Mouse (Mus musculus) v-Abl transformed pro-B cells (cell line): Measurements from ENCODE around the gene Hddc2.

Experiments
- in situ Hi-C, 2 experiments: fragments of 400-800 bp; cut with MboI; formaldehyde crosslinking; loops; one replicate each; pipeline ENCODE4 v1.15.1; 2025; ENCODE audit not compliant: unreplicated experiment in 2 of 2

Hddc2 gene

DNA sequence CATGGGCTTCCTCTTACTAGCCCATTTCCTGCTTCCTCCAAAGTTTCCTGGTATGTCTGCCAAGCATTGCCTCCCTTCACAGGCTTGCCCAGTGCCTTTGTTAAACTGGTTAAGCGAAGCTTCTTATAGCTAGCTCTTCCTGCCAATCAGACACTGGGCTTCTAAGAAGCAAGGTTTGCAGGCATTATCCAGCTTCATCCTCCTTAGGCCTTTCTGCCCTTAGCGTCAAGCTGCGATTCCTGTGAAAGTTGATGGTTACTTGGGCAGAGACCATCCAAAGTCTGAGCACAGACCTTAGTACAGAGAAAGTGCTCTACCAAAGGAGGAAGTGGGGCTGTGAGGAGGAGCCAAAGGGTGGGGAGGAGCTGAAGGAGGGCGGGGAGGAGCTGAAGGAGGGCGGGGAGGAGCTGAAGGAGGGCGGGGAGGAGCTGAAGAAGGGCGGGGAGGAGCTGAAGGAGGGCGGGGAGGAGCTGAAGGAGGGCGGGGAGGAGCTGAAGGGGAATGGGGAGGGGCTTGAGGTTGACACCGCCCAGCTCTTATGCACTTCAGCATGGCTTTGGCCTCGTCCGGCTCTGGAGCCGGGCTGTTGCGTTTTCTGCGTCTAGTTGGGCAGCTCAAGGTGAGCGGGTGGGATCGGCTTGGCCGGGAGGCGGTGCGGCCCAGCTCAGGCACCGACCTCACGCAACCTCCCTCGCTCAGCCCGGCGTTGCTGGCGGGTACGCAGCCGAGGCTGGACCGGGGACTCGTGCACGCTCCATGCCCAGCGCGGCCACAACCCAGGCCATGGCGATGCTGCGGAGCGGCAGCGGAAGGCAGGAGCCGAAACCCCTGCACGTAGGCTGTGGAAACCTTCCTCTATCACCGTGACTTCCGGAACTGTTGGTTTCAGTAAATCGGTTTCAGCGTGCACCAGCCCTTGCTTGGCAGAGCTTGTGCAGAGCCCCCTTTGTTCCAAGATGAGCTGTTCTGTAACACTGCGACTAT is at the start of gene Hddc2:
TSS of gene Hddc2 (plus strand) at position 519 of the 984 bp plus-strand sequence.
- in situ Hi-C loops, result loop anchor here (10.0 kb wide), 2 partner anchors 1118 to 1948 kb away; partner anchors contain the start of gene Rnf146 (in 2 of the 2)

DNA sequence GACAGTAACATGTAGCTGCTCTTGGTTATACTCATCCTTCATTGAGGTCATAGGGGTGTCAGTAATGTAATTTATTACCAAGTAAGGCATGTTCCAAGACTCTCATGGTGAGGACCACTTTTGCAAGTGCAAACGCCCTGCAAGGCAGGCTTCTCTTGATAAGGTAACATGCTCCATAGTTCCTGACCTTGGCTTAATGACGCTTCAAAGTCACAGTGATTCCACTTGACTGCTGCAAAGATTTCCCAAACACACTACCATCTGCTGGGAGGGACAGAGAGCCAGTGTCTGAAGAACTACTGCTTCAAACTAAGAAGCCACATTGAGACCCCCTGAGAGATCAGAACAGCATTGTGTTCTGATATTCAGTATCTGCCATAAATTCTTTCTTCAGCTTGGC is 40.4 kb upstream of the Hddc2 start:
- in situ Hi-C loops, result no loop called here

DNA sequence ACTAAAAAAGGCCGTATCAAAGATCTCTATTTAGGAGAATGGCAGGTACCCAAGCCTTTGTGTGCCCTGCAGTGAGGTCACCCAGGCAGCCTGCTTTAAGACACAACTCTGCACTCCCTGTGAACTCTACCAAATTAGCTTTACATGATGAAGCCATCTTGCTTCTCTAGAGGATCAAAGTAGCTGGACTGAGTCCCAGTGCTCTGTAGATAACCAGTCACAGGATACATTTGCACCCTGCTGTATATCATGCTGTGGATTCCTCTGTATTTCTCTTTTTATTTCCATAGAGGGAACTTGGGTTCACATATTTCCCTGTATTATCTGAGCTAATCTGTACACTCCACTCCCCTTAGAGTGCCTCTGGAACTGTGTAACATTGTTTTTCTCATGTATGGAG is 40.0 kb upstream of the Hddc2 start:
- in situ Hi-C loops, result no loop called here

DNA sequence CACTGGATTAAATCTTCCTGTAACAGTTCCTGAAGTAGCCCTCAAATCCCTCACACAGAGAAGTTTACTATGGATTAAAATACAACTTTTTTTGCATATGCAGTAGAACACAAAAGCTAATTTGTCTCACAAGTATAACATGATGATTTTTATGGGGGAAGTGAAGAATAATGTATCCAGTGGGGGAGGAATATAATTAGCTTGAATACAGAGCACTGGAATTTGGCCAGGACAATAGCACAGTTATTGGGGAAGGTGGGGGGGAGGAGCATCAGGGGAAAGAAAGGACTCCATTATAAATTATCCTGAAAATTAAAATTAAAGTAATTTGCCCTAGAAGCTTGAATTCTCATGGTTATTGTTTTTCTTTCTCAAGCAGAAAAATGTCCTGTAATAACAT is 25.4 kb upstream of the Hddc2 start:
- in situ Hi-C loops, result no loop called here

DNA sequence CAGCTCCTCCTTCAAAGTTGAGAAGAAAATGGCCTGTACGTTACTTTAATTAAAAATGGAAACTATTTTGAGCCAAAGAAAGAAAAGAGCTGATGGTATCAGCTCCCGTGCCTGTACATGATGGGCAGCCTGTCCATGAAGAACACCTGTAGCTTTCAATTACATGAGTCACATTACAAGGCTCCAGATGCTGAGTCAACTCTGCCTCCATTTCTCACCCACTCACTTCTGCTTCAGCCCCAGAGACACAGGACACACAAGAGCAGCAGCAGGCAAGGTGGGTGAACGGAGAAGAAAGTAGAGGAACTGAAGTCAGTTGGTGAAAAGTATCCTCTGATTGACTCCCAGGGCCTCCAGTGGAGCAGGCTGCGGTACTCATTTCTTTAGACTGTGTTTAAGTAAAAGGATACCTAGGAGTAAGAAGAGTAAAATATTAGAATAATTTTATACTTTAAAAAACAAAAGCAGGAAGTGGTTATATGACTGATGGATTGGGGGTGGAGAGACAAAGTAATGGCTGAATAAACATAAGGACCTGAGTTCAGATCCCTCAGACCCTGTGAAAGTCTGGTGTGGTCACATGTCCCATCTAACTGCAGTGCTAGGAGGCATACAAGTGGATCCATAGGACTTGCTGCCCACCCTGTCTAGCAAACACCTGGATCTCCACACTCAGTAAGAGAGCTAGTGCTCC is 24.3 kb upstream of the Hddc2 start:
- in situ Hi-C loops, result no loop called here

DNA sequence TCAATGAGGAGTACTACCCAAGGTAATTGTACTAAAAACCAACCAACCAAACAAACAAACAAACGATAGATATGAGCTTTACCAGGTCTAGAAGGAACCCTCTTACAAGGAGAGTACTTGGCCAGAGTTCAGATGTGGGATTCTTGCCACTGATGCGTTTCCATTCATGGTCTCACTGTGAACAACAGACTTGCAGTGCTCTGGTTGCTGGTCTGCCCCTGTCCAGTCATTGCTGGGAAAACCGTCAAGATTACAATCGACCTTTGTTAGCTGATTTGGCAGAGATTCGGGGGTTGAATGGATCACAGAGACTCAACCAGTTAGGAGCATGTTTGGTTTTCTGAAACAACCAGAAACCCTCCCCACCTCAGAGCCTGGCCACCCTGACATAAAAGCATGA is 17.5 kb upstream of the Hddc2 start:
- in situ Hi-C loops, result no loop called here

DNA sequence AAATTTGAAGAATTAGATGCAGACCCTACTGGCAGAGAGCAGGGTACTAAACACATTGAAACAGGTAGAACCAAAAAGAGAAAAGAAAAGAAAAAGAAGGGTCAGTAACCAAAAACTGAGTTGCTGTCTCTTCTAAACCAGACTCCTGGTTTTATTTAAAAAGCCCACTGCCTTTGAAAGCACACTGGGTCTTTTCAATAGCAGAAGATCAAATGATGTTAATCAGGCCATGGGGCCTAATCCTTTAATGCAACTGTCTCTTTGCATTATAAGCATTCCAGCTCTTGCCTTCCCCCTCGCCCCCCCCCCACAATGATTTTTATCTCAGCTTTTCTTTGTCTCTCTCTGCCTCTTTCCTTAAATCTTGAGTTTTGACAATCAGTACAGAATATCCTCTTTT is 16.7 kb upstream of the Hddc2 start:
- in situ Hi-C loops, result no loop called here

DNA sequence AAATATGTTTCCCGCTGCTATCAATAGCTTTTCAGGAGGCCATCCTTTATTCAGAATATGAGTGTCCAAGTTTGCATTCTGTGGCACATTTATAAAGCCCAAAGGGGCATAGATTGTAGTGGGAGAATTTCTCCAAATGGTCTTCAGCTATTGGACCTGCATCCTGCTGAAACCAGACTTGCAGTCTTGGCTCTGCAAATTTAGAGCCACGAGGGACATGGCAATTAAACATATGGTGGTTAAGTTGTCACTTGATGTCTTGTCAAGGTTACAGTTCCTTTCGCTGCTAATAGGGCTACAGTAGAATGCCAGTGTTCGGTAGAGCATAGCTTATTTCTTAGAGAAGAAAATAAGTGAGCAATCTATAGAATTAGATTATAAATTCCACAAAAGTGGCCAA is 16.1 kb upstream of the Hddc2 start:
- in situ Hi-C loops, result no loop called here

DNA sequence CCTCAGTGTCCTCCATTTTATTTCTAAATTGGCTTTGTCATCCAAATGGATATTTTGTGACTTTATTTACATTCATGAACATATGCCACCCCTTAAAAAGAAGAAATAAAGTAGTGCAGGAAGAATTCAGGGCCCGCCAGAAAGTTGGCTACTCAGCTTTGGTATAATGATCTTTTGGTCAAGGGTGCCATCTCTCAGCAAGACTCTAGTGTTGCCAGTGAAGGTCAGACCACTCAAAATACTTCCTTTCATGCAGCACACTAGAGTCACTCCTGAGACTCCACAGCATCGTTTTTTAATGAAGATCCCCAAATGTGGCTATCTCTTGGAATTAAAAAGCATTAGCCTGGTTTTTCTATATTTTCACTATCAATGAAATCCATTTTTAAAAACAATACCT is 14.9 kb upstream of the Hddc2 start:
- in situ Hi-C loops, result no loop called here

DNA sequence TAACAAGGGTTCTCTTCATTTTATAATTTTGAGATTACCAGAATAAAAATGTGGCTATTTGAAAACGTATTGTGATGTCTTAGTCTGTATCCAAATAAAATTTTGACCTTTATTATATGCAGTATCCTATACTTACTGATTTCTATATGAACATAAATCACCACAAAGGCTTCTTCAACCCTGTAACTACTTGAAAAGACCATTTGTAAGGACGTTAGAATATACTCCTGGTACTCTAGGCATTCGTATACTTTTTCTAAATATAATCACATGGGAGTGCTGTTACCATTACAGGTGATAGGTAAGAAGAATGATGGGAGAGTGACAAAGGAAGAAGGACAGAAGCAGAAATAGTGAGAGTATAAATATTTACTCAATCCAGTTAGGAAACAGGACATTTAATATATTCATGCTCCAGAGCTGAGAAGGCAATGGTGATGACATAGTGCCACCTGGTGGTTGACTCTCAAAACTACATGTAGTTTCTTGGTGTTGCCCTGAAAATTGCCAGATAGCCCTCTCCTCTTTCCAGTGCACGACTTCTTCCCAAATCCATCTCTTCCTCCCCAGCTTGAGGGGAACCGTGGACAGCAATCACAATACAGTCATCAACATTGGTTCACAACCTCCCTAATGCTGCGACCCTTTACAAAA is 14.1 kb upstream of the Hddc2 start:
- in situ Hi-C loops, result no loop called here

DNA sequence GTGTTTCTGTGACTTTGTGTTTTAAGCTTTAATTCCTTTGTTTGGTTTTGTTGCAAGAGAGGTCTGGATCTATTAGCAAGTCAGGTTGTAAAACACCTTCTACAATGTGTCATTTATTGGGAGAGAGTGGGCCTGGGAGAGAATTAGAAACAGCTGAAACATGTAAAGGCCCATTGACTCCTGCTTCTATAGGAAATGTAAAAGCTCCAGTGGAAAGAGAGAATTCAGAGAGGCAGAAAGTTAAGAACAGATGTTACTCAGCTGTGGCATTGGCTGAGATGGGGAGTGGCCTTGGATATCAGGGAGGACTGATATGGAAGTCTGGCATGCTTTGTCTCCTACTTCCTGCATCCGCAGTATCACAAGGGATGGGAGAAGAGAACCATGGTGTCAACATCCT is 12.9 kb upstream of the Hddc2 start:
- in situ Hi-C loops, result loop anchor here (5.0 kb wide), 2 partner anchors 473 to 678 kb away; no protein-coding TSS in a partner anchor

DNA sequence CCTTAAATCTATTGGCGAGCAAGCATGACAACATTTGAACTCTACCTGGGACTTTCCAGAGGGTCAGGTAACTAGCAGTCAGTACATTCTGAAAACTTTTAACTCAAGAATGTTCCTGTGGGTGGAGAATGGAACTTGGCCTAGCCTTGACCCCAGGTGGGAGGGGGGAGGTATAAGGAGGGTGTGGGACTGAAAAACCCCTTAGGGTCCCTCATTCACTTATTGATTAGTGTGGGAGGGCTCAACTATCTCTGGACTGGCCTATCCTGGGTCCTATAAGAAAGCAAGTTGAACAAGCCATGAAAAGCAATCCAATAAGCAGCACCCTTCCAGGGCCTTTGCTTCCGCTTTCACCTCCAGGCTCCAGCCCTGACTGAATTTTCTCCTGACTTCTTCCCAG is 9.7 kb upstream of the Hddc2 start:
- in situ Hi-C loops, result loop anchor here (5.0 kb wide), 2 partner anchors 476 to 681 kb away; no protein-coding TSS in a partner anchor

DNA sequence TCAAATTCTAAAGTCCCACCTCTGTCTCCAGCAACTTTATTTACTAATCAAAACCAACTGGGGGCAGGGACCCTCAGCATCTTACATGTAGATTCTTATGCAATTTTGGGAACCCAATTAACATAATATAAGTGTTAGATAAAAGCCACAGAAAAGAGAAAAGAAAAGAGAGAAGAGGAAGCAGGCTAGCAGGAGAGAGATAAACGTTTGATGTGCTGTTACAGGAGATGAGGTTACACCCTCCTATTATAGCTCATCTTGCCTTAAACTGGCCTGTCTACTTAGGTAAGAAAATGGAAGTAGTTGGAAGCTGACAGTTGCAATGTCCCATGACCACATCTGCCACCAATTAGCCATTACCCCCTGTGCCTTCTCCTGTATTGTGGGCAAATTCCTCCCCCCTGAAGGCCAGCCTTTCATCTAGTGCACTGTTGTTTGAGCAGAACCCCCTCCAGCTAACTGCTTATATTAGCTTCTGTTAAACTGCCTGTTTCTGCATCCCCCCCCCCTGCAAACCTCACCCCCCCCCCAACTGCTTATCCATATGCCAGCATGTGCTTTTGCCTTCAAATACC is 6.1 kb upstream of the Hddc2 start:
- in situ Hi-C loops, result loop anchor here in 1 of 2 experiments (5.0 kb wide), 1 partner anchor 700 kb away; no protein-coding TSS in a partner anchor

DNA sequence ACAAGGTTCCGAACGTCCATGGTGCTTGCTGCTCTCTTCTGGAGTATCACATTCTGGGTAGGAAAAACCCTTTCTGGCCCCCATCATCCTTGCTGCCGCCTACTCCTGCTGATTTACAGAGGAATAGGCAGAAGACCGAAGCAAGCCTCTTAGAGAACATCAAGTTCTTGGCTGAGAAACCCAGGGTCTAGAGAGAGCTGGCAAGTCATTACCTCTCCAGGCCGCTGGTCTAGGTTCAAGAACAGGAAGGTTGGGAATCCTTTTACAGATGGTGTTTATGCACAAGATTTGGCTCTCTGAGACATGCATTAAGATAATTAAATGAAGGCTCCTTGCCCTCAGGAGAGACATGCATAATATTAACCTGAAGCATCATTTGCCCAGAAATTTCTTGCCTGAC is 5.3 kb downstream of the Hddc2 start:
- in situ Hi-C loops, result loop anchor here (10.0 kb wide), 2 partner anchors 1124 to 1954 kb away; partner anchors contain the start of gene Rnf146 (in 2 of the 2)

DNA sequence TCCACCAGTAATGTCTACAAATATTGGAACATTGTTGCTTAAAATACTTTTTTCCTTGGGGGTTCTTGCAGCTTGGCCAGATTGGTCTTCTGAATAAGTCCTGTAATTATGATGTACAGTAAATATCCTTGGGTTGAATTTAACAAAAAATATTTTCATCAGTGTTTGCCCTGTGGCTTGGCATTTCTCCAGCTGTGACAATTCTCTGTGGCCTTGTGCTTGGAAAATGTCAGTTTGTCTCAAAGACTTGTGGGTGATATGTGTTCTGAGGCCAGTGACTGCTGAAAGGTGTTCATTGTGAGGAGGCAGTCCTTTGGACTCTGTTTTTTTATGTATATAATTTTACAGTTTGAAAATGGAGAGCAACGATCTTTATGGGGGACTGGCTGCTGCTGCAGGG is 16.3 kb downstream of the Hddc2 start:
- in situ Hi-C loops, result no loop called here

DNA sequence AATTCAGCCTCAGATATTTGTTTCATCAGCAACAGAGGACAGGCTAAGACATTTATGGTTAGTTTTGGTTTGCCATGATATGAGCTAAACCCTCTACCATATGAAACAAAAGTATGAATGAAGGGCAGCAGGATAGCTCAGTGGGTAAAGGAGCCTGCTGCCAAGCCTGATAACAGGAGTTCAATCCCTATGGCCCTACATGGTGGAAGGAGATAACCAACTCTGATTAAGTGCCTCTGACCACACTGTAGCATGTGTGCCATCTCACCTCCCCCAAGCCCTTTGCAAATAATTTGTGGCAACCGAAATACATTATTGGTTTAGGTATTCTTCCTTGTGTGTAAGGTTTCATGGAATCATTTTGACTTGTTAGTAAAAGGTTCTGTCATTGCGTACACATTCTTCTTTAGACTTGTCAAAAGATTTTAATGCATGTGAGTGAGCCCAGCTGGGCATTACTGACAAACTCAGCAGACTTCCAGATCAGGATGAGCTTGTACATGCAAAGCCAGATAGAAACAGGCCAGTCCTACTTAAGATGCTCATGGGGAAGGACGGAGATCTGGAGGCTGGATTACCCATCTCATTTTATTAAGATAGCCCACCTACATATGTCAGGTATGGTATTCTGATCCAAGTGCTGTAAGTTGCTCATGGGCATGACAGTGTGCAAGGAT is 17.2 kb downstream of the Hddc2 start:
- in situ Hi-C loops, result no loop called here

DNA sequence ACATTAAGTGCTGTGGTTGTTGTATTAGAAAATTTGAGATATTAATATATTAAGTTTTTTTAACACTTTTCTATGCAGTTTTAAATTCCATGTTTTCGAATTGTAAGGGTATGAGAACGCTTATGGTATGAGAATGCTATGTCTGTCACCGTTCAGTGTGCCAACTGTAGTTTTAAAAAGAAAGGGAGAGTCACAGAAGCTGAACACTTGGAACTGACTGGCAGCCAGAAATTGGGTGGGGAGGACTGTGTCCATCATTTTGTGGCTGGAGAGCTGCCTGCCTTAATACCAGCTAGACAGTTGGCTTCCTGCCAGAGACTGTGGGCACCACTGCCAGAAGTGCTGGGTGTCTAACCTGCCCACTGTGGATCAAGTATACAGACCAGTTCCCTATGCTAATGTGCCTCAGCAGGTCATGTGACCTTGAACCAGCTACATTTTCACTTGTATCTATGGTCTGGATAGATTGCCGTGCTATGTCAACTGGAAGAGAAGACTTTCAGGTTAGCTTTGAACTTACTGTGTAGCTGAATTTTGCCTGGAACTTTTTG is 18.1 kb downstream of the Hddc2 start:
- in situ Hi-C loops, result no loop called here

DNA sequence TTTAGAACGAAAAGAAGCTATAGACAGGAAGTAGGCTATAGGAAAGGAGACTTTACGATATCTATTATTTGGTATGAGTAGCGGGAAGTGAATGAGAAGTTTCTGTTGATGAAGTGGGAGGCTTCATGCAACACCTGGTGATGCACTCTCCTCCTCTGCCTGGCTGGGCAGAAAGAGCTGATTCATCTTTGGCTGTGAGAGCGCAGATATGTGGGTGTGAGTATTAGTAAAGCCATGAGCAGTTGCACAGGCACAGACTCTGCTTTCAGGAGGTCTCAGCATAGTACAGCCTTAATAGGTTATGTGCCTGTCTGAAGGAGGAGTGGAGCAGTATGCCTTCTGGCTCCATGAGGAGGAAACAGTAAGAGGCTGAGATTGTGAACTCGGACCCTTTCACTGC is 23.2 kb downstream of the Hddc2 start:
- in situ Hi-C loops, result no loop called here

DNA sequence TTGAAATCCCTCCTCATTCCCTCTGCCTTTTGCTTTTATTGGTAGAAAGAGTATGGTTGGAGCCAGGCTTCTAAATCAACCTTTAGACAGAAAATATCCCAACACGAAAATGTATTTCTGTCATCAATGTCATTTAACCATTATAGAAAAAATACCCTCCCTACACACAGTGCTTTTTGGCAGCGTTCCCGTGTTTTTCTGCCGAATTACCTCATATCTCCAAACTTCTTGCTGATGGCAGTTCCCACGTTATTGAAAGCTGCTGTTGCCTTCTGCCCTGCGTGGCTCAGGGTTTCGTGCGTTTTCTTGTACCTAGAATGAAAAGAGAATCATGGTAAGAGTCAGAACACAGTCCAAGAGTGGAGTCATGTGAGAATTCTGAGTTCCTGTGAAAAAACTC is 33.2 kb downstream of the Hddc2 start:
- in situ Hi-C loops, result no loop called here

DNA sequence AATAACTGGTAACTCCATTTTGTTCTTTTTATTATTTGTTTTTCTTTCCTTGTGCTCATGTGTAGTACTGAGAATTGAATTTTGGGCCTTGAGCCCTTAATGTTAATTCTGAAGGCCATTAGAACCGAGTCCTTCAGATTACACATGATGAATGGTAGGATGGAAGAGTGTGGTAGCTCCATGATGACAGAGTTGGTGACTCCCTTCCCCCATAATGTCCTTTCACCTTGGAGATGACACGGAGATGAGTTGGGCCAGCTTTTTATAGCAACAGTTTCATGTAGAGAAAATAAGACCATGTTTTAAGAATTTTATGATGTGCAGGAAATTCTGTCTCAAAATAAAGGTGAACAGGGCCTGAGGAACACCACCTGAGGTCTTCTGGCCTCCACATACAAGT is 37.9 kb downstream of the Hddc2 start:
- in situ Hi-C loops, result no loop called here
